Mouse (Mus musculus) right cerebral cortex, postnatal 25 days (tissue): Measurements from ENCODE around the gene Clec1b.

ENCODE experiments used
- DNase-seq: peaks from one replicate; pipeline ENCODE4 v3.0.0; 2022

Clec1b gene

DNA sequence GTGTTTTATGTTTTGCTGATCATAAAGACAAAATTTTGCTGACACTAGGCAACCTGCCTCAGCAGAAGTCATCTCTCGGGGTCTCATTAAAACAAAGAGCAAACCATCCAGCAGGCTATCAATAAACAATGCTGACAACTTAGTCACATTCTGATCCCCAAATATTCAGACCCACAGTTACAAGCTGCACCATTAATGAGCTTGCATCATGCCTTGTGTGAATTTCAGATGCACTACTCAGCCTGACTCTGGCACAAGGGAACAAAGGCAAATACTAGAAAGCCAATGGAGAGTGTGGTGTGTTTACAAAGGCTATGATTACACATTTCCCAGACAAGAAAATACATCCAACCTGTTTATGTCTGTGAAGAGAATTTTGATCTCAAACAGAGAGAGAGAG lies 17.1 kb downstream of the Clec1b start:
- DNase-seq, result no peak

DNA sequence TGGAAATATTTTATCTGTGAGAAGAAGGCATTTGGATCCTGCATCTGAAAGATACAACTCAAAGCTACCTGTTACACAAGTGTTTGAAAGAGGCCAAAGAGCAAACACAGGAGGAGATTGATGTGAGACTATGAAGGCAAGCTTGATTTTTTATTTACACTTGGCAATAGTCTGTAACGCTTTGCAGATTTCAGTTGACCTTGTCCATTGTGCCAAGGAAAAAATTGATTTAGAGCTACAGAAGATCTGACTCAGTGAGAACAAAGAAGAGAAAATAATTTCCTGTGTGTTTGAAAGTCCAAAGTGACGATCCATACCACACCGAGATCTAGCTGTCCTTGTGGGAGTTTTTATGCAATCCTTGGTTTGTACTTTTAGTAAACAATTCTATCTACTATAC lies 25.2 kb downstream of the Clec1b start:
- no peak for DNase-seq

DNA sequence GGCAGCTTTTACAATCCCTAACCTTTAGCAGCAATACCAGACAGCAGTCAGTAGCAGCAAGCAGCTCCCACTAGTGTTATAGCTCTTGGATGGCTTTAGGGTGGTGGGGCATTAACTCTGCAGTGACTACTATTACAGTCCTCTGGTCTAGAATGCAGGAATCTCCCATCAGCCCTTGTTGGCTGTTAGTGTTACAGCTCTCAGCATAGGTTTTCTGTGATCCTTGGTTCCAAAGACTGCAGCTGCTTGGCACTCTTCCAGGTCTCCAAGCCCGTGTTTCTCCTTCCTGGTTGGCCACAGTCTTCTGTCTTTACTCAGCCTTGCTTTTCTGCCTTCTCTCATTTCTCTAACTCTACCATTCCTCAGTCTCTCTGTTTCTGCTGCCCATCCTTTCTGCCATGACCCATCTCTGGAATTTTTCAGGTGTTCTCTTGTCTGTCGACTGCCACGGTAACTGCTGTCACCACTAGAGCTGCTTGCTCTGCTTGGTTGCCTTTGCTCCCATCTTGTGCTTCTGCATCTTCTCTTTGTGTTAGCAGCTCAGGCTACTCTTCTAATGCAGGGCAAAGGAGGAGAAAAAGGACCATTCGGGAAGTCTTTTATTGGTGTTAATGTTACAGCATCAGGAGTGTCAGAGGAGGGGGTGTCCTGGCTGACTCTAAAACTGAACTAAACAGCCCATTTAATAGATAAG lies 26.1 kb downstream of the Clec1b start:
- no peak for DNase-seq

DNA sequence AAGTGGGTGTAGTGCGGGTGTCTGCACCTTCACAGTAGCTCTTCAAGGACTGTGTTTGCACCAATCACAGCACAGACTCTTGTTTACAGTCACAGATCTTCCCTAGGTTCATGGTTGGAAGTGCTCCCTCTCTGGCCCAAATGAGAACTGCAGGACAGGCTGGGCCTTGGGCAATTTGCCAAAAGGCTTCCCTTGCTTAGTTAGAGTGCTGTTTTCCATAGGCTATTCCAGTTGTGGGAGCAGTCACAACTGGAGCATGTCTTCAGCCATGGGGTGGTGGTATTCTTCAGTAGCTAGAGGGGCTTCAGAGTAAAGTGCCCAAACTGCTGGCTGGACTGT lies 26.6 kb downstream of the Clec1b start:
- DNase-seq, result peak; percentile 29

DNA sequence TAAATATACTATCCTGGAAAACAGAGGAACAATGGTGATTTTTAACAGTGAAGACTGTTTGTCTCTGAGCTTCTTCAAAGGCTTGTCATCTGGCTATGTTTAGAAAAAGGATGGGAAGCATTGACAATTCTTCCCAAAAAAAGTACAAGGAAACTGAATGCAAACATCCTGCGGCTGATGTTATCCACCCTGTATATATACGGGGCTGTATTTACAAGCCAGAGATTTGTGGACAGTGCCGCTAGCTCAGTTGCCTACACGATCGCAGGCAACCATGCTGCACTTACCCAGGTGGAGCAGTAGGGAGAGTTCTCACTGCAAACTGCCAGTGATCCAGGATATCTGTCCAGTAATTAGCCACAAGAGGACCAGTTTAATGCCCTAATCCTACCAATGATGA lies 28.1 kb downstream of the Clec1b start:
- DNase-seq, result no peak

DNA sequence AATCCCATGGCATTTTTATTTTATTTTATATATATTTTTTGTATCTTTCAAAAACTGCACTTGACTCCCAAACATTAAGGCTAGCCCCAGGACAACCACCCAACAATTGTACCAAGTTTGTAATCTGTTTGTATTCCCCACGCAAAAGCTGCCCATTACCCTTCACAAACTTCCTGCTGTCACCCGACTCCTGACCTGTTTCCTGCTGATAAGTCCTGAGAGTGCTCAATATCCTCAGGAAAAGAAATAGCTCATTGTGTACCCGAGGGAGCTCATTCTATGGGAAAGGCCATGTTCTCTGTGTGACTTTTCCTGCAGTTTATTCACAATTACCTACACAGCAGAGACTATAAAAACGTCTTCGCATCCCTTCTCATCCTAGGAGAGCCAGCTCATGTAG lies 28.7 kb downstream of the Clec1b start:
- no peak for DNase-seq

DNA sequence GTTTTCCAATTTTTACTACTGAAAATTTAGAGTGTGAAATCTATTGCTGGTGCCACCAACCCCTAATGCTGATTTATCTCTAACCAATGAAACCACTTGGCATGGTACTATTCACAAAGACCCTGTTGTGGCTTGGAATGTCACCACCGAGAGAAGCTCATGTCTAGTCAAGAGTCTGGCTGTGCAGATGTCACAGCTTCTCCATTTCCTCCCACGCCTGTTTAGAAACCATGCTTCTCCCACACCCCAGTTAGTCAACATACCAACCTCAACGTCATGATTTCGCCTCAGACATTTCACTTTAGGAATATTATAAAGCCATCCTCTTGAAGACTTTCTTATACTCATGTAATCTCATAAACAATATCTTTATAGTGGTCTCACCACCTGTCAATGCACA lies 30.2 kb downstream of the Clec1b start:
- DNase-seq, result no peak

DNA sequence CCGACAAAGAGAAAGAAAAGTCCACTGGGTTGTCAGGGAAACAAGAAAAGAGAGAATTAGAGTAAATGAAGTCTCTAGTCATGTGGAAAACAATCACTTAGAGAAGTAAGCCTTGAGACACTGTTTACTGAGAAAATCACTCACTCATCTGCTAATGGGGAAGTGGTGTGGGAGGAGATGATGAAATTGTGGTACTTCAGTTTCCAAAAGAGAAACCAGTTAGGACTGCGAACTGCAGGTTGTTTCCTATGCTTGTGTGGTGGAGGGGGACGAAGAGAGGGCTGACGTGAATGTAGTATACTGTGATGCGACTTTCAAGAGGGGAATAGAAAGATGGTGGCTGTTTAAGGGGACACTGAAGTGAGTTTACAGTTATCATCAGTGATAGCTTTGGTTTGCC lies 37.1 kb downstream of the Clec1b start:
- DNase-seq, result no peak

DNA sequence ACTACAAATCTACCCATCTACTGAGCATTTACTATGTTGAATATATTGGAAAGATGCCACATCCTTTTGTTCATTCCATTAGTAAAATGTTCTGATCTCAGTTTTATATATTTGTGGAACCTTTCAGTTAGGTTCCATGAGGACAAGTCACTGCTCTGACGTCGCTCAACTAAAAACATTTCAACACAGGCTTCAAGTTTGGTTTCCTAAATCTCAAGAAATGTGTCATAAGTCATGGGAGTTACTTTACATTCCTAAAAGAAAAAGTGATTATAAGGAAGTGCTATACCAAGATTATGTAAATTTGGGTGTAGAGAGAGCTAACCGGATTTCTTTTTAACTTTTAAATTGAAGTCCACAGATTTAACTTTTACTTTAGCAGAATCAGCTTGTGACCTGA lies 38.9 kb downstream of the Clec1b start:
- DNase-seq, result no peak

DNA sequence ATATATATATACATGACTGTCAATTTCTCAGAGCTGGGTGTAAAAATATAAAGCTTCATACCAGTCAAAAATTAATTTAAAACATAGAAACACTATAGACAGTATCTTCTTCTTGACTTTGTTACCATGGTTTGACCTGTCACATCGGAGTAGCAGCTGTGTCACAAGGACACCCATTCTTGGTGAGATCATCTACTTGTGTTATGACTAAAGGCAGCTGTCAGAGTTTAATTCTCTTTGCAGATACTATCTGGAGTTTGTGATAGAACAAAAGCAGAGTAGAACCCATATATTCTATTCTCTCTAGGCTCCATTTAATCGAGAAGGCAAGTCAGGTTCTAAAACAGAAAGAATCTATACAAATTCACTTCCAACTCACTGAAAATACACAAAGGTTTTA lies 40.9 kb downstream of the Clec1b start:
- DNase-seq, result no peak

DNA sequence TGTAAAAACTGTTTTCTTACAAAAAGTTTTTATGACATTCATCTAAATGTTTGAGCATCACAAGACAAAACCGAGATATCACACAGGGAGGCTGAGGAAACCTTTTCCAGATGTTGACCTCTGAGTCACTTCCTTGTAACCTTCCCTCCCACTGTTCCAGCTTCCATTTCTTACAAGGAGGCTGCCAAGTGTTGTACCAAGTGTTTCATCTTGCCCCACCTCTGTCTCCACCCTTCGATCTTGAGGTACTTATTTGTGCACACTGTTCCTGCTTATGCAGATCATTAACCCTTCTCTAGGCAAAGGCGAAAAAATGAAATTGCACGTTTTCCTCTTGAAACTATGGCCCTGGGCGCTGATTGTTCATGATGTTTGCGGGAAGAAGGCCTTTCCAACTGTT lies 52.6 kb downstream of the Clec1b start:
- no peak for DNase-seq

DNA sequence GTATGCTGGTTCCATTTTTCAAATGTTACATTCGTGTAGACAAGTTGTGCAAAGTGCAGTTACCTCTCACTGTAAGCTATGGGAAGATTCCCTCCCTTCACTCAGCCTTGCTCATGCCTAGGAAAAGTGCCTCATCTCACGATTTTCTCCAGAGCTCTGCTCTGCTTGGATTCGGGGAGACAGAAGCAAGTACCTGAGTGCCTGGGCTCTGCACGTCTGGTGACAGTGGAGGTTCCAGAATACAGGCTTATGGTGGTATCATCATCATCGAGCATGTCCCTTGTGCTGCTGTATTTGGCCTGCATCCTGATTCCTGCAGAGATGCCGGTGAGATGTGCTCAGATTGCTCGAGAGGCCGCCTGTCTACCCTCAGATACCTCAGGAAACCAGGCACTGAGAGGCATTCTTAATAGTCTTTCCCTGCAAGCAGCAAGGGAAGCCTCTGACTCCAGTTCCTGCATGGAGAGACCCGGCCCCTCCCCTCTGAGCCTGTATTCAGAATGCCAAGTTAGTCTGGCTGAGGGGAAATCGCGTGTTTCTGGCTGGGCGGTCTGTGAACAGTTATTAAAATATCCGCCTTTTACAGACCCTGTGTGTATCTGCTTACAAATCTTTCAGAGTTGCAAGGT lies 54.4 kb downstream of the Clec1b start, which contains the start of gene Clec1a:
TSS of gene Clec1a (minus strand) at position 590 of the 629 bp plus-strand sequence.
- DNase-seq, result no peak
